Mouse (Mus musculus): ENCODE measurements around the gene Sesn1.

- no peak for TF ChIP-seq ZKSCAN1 (IDR thresholded peaks at IDR 0.05; ENCODE audit: low read depth, low read length)
- no peak for TF ChIP-seq POLR2A (IDR thresholded peaks at IDR 0.05; ENCODE audit: control insufficient read depth in 1 of 2, insufficient read depth in 1 of 2, low read depth in 1 of 2, low read length in 2 of 2, poor library complexity in 1 of 2)
- TF ChIP-seq MAX (IDR thresholded peaks at IDR 0.05; ENCODE audit: low read length), result no peak
- TF ChIP-seq CTCF (IDR thresholded peaks at IDR 0.05 in 2 of 3, conservative IDR thresholded peaks at IDR 0.05 in 1 of 3; ENCODE audit: control insufficient read depth in 1 of 3, insufficient read depth in 1 of 3, low read depth in 2 of 3, low read length in 3 of 3, poor library complexity in 1 of 3, severe bottlenecking in 1 of 3), result no peak
- no peak for TF ChIP-seq MAFK (IDR thresholded peaks at IDR 0.05; ENCODE audit: borderline replicate concordance, low read depth, low read length)
- TF ChIP-seq MYC (IDR thresholded peaks at IDR 0.05; ENCODE audit: low read depth, low read length), result no peak
- no peak for TF ChIP-seq GATA1 (IDR thresholded peaks at IDR 0.05; ENCODE audit: low read depth, low read length)
Observed at GRCm38 (mm10) chr10:41896865-41897264, 87.1 kb downstream of the Sesn1 start.

Data from MEL (cell line).